Mouse (Mus musculus): ENCODE measurements at regions not wholly inside any gene's neighbourhood (a gene's known extent, or its start where the extent isn't known, plus 50 kb on each side); places are given as distances from the start of the nearest gene placed in this dataset.

DNA sequence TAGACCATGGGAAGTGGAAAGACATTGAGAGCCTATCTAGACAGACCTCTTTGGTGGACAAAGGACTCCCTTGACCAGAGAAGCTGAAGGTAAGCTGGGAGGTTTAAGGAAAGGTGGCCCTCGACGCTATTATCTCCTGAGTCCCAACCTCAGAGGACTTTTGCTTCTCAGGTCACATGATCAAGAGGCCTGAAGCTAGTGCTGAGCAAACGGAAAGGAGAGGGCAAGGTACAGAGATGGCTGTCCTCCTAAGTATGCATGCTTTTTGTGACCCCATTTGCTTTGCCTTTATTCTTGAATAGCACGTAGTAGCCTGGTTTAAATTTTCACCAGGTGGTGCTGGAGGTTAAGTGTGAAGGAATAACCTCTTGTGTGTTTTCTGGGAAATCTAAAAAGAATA lies 186.8 kb upstream of the Foxq1 start:
- Histone ChIP-seq H3K4me2 (ENCODE audit: low read depth, low read length) (no peak overlapping the region), H3K4me1 (ENCODE audit: insufficient read depth) (peaks cover 4% of the 10 kb centered on the region; the same call in 1 of the 2 replicates), H3K9ac (replicated peaks) (no peak overlapping the region), H3K4me3 (ENCODE audit: low read depth, low read length) (no peak overlapping the region), H3K27ac (ENCODE audit: low read depth) (no peak overlapping the region), H3K9me3 (ENCODE audit: low read length) (no peaks in the 10 kb centered on the region), H3K36me3 (replicated peaks; ENCODE audit: insufficient read depth, low read length) (no peaks in the 10 kb centered on the region), H3K27me3 (ENCODE audit: insufficient read depth, low read length) (no peaks in the 10 kb centered on the region)
- DNase-seq (no peak), ATAC-seq (no peak)
- 57% methylated on average over 4 of the region's 4 CpGs for WGBS (ENCODE audit: insufficient replicate concordance)
- TF ChIP-seq CTCF (IDR thresholded peaks at IDR 0.05; ENCODE audit: low read depth) (no peak), EP300 (IDR thresholded peaks at IDR 0.05; ENCODE audit: low read depth) (no peak)

DNA sequence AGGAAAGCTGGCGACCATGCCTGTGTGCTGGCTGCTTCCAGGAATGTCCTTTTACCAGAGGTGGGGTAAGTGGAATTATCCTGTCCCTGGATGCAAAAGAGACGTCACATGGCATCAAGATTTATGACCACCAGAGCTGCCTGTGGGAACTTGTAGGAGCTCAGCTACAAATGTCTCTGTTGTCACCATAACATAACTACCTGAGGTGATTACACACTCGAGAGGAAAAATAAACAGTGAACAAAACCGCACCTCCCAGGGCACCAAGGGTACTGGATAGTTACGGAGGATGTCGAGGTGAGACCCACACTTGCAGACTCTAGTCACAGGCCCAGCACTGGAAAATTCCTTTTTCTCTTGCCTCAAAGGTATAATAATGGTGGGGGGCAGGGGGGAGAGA lies 185.1 kb upstream of the Foxq1 start:
- Histone ChIP-seq H3K4me1 (ENCODE audit: insufficient read depth) (peaks cover 4% of the 10 kb centered on the region; the same call in 1 of the 2 replicates), H3K36me3 (replicated peaks; ENCODE audit: insufficient read depth, low read length) (no peaks in the 10 kb centered on the region), H3K9me3 (ENCODE audit: low read length) (no peaks in the 10 kb centered on the region), H3K9ac (replicated peaks) (no peak overlapping the region), H3K27me3 (ENCODE audit: insufficient read depth, low read length) (no peaks in the 10 kb centered on the region), H3K4me2 (ENCODE audit: low read depth, low read length) (no peak overlapping the region), H3K4me3 (ENCODE audit: low read depth, low read length) (no peak overlapping the region), H3K27ac (ENCODE audit: low read depth) (no peak overlapping the region)
- 68% methylated on average over 6 of the region's 6 CpGs for WGBS (ENCODE audit: insufficient replicate concordance)
- TF ChIP-seq EP300 (IDR thresholded peaks at IDR 0.05; ENCODE audit: low read depth): no peak
- no peak for TF ChIP-seq CTCF (IDR thresholded peaks at IDR 0.05; ENCODE audit: low read depth)
- DNase-seq: no peak
- no peak for ATAC-seq

DNA sequence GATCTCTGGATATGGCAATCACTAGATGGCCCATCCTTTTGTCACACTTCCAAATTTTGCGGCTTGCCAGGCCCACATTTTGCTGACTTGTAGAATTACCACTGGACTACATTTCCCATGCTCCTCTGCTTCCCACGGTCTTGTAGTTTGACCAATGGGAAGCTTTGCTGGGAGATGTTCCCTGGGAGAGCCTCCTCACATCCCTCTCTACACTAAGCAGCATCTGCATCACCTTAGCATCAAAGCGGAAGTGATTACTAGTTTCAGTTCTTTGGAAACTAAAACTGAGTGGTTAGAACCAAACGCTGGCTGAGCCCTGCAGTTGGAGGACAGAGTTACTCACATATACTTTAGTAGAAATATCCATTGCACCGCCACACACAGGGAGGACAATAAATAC lies 181.9 kb upstream of the Foxq1 start:
- 59% methylated on average over 5 of the region's 5 CpGs for WGBS (ENCODE audit: insufficient replicate concordance)
- Histone ChIP-seq H3K4me3 (ENCODE audit: low read depth, low read length) (no peak overlapping the region), H3K27ac (ENCODE audit: low read depth) (no peak overlapping the region), H3K27me3 (ENCODE audit: insufficient read depth, low read length) (no peaks in the 10 kb centered on the region), H3K4me1 (ENCODE audit: insufficient read depth) (peaks cover 4% of the 10 kb centered on the region; the same call in 1 of the 2 replicates), H3K9me3 (ENCODE audit: low read length) (no peaks in the 10 kb centered on the region), H3K4me2 (ENCODE audit: low read depth, low read length) (no peak overlapping the region), H3K36me3 (replicated peaks; ENCODE audit: insufficient read depth, low read length) (no peaks in the 10 kb centered on the region), H3K9ac (replicated peaks) (no peak overlapping the region)
- no peak for DNase-seq
- ATAC-seq: no peak
- TF ChIP-seq EP300 (IDR thresholded peaks at IDR 0.05; ENCODE audit: low read depth) (no peak), CTCF (IDR thresholded peaks at IDR 0.05; ENCODE audit: low read depth) (no peak)

DNA sequence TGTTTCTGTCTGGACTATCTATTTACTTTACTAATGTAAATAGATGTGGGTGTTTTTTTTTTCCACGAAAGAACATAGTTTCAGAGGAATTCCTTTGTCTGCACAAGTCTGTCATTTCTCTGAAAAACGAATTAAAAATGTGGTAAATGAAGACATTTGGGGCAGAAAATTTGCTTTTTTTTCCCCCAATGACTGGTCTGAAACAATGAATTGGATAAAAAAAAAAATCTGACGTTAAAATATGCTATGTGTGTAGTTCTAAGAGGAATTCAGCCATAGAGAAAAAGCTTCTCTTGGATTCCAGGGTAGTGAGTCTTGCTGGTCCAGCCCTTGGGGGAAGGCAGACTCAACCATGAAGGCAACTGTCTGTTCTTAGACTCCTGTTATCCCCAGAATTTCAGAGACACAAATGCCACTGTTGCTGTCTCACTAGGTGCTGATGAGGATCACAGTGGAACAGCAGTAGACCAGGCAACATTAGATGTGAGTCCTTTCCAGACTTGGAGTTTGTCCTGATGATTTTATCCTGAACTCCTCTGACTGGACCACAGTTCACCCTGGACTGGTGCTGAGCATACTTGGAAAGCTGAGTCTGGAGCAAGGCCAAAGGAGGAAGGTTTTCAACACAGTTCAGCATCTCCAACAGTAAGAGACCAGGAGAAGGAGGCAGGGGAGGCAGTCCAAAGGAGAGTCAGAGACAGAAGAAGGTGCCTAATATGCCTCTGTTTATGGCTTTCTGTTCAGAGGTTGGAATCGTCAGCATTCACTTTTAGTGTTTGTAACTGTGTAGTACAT lies 162.3 kb upstream of the Foxq1 start:
- H3K27ac ChIP-seq (ENCODE audit: low read depth): no peak overlapping the region
- H3K36me3 ChIP-seq (replicated peaks; ENCODE audit: insufficient read depth, low read length): no peaks in the 10 kb centered on the region
- 45% methylated on average over 4 of the region's 4 CpGs for WGBS (ENCODE audit: insufficient replicate concordance)
- TF ChIP-seq CTCF (IDR thresholded peaks at IDR 0.05; ENCODE audit: low read depth) (no peak), EP300 (IDR thresholded peaks at IDR 0.05; ENCODE audit: low read depth) (no peak)
- H3K4me3 ChIP-seq (ENCODE audit: low read depth, low read length): no peak overlapping the region
- DNase-seq (no peak), ATAC-seq (no peak)
- H3K9ac ChIP-seq (replicated peaks): no peak overlapping the region
- no peak overlapping the region for H3K4me2 ChIP-seq (ENCODE audit: low read depth, low read length)
- no peaks in the 10 kb centered on the region for H3K9me3 ChIP-seq (ENCODE audit: low read length)
- H3K27me3 ChIP-seq (ENCODE audit: insufficient read depth, low read length): no peaks in the 10 kb centered on the region
- no peaks in the 10 kb centered on the region for H3K4me1 ChIP-seq (ENCODE audit: insufficient read depth)

DNA sequence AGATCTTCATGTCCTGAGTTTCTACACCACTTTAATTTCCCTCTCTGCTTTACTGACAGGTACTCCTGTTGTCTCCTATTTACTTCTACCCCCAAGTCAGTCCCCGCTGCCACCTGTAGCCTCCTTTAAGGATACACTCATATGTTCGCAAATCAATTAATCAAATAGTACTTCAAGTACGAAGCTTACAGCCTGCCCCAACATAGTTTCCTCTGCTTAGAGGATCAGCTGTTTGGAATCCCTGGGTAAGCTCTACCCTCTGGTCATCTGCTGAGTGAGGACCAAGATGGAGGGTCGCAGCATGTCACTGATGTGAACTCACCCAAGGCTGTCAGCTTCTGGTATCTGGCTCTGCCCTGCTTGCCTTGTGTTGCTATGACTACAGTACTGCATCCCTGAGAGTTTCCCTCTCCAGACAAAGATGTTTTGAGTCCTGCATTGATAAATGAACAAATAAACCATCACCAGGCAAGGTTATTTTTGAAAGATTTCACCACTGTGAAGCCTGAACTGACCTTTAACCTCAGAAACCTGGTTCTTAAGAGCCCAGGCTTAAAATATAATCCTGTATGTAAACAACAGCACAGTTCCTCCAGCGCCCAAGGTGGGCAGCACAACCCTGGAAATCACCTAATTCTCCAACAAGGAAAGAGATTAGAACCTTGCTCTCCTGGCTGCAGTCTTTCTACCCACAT lies 159.6 kb upstream of the Foxq1 start:
- no peaks in the 10 kb centered on the region for H3K36me3 ChIP-seq (replicated peaks; ENCODE audit: insufficient read depth, low read length)
- no peaks in the 10 kb centered on the region for H3K27me3 ChIP-seq (ENCODE audit: insufficient read depth, low read length)
- H3K27ac ChIP-seq (ENCODE audit: low read depth): no peak overlapping the region
- H3K4me1 ChIP-seq (ENCODE audit: insufficient read depth): no peaks in the 10 kb centered on the region; the same call in none of the 2 replicates
- H3K4me2 ChIP-seq (ENCODE audit: low read depth, low read length): no peak overlapping the region
- H3K4me3 ChIP-seq (ENCODE audit: low read depth, low read length): no peak overlapping the region
- DNase-seq: no peak
- 60% methylated on average over 5 of the region's 5 CpGs for WGBS (ENCODE audit: insufficient replicate concordance)
- no peak for TF ChIP-seq EP300 (IDR thresholded peaks at IDR 0.05; ENCODE audit: low read depth)
- TF ChIP-seq CTCF (IDR thresholded peaks at IDR 0.05; ENCODE audit: low read depth): no peak
- no peak overlapping the region for H3K9ac ChIP-seq (replicated peaks)
- no peak for ATAC-seq
- no peaks in the 10 kb centered on the region for H3K9me3 ChIP-seq (ENCODE audit: low read length)

DNA sequence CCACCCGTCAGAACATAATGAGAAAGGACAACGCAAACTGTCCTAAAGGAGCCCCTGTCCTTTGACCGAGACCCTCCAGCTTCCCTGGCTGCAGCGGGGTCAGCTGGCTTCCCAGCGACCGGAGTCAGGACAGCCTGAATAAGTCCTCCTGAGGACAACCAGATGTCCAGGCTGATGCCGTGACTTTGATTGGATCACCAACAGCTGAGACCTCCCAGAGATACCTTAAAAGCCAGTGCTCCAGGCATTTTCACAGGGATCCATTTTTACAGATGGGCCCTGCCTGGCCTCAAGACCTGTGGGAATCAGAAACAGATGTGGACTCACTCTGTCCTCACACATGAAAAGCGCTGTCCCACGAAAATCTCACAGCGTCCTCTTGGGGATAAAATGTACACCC lies 158.7 kb upstream of the Foxq1 start:
- H3K4me1 ChIP-seq (ENCODE audit: insufficient read depth): no peaks in the 10 kb centered on the region; the same call in none of the 2 replicates
- H3K9me3 ChIP-seq (ENCODE audit: low read length): no peaks in the 10 kb centered on the region
- ATAC-seq (no peak), DNase-seq (no peak)
- WGBS (ENCODE audit: insufficient replicate concordance): 80% methylated on average over 10 of the region's 10 CpGs
- no peak overlapping the region for H3K27ac ChIP-seq (ENCODE audit: low read depth)
- no peak overlapping the region for H3K4me2 ChIP-seq (ENCODE audit: low read depth, low read length)
- no peaks in the 10 kb centered on the region for H3K27me3 ChIP-seq (ENCODE audit: insufficient read depth, low read length)
- no peak overlapping the region for H3K4me3 ChIP-seq (ENCODE audit: low read depth, low read length)
- H3K9ac ChIP-seq (replicated peaks): no peak overlapping the region
- TF ChIP-seq EP300 (IDR thresholded peaks at IDR 0.05; ENCODE audit: low read depth) (no peak), CTCF (IDR thresholded peaks at IDR 0.05; ENCODE audit: low read depth) (no peak)
- H3K36me3 ChIP-seq (replicated peaks; ENCODE audit: insufficient read depth, low read length): no peaks in the 10 kb centered on the region

All from liver, postnatal 0 days (tissue).